Mouse (Mus musculus) large intestine, adult 2 months (tissue): ENCODE measurements around the gene Acer3. TPM values are rescaled to one million over a fixed set of nuclear protein-coding genes. Genes with fewer than 3 reads are reported as not detected.
"Not testable (repeated sequence)": the region's sequence is repeated elsewhere in the genome, so short reads cannot be mapped to it uniquely, and the experiment has no call there.

ENCODE experiments used
- DNase-seq: peaks from one replicate; pipeline ENCODE4 v3.0.0-alpha.2; 2012; ENCODE audit warnings: low read depth, low spot score
- WGBS: fragments of 180-500 bp; shearing (Covaris S2); methylation state at CpG from one replicate; pipeline ENCODE4 v1.1.7; 2018; 5-methylcytosine and 5-hydroxymethylcytosine counted together
- polyA plus RNA-seq: library from polyadenylated mRNA; depleted of rRNA; stranded (reverse); fragments of >200 nt; gene quantifications from 2 replicates; pipeline ENCODE4 v1.2.3, GENCODE M21; 2012

Gene Acer3
- polyA plus RNA-seq, 1 experiment, result 8.9 TPM

DNA sequence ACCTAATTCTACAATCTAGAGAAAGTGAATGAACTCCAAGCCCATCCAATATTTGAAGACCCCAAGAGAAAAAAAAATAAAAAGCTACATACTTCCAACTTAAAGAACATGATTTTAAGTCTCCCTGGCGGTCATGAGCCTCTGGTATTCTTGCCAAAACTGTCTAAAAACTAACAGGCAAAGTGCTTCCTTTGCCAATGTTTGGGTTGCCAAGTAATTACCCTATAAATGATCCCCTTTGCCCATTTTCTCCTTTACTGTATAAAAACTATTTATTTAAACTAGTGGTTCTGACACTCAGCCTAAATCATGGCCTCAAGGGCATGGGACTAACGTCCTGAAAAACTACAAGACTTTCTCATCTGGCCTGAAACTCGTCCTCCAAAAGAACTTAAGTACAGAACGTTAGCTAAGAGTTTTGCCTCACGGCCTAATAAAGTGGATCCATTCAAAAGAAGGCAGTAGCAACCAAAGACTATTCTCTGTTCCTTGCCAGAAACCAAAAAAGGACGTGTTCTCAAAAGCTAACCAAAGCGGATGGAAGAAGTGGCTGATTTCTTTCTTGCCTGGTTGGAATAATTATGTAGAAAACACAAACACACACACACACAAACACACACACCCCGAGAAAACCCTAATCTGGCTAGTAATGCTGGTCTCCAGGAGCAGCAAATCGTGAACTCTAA is 12.9 kb downstream of the Acer3 start:
- 43% methylated on average over 9 of the region's 9 CpGs for WGBS
- no peak for DNase-seq

DNA sequence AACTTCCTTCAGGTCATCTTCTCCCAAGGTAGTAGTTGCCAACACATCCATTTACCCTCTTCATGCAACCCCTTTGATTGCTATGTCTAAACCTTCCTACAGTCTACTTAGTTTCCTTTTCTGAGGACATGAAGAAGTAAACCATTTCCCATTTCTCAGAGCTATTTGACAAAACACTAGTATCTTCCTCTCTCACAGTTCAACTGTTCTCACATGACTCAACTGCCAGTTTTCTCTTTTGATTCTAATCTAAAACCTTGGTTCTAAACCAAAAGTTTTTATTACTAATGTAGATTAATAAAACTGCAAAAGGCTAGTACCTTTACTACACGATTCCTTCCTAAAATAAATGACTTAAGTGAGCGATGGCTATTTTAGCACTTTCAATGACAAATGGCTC is 13.6 kb downstream of the Acer3 start:
- 93% methylated on average over 2 of the region's 2 CpGs for WGBS
- DNase-seq, result no peak

DNA sequence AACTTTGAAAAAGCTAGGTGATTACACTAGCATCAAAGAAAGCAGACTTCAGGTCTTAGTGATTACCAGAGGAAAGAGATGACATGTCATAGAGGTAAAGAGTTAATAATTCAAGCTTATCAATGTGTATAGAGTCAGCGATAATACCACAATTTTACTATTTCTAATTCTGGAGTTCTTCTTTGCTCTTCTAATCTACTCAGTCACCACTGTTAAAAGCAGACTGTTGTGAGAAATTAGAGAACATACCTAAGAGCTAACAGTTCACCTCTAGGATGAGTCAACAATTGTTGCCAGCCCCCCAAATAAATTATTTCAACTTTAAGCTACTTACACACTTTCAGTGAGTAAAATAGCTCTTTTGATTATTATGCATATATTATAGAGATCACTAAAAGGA is 28.1 kb downstream of the Acer3 start:
- 100% methylated on average over 1 of the region's 1 CpGs for WGBS
- DNase-seq, result no peak

DNA sequence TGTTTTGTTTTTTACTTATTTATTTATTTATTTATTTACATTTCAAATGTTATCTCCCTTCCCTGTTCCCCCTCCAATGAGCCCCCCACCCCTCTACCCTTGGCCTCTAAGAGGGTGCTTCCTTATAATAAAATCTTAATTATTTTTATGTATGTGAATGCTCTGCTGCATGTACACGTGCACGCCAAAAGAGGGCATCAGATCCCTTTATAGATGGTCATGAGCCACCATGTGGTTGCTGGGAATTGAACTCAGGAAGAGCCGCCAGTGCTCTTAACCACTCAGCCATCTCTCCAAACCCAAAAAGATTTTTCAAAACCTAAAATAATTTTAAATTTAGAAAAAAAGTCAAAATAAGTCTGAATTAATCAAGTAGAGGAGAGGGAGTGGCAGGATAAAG is 31.4 kb downstream of the Acer3 start:
- no peak for DNase-seq

DNA sequence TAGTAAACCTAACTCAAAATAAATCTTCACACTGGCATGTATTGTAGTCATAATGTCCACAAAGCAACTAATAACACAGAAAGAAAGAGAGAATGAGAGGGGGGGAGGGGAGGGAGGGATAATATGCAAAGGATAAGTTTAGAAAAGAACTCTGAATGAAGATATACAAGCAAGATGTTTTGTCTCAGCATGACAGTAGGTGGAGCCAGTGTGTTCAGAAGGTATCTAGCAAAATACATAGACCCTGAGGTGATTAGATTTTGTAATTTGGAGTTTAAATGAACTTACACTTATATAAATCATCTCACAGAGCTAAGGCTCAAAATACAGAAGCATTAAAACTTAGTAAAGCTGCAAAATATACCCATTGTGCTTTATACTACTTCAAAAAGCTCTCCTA is 44.7 kb downstream of the Acer3 start:
- no peak for DNase-seq

More for the DNA sequence above, 31.4 kb downstream of the Acer3 start:
- 37% methylated on average over 3 of the region's 3 CpGs for WGBS

DNA sequence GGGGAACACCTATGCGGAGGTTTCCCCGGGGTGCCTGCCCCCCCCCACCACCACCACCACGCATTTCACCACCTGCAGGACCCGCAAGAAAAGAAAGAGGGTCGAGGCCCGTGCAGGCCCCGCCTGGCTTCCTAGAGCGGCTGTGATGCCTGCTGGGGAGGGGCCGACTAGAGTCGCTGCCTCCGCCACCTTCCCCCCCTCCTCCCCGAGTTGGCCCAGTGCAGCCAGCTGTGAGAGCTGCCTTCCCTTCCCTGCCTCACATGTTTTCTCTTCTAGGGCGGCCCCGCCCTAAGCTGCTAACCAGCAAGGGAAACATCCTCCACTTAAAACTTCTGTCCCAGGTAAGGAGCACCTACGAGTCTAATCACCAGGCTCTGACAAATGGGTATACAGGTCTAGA is 52.8 kb downstream of the Acer3 start:
- not testable (repeated sequence) for DNase-seq
- 60% methylated on average over 15 of the region's 15 CpGs for WGBS

DNA sequence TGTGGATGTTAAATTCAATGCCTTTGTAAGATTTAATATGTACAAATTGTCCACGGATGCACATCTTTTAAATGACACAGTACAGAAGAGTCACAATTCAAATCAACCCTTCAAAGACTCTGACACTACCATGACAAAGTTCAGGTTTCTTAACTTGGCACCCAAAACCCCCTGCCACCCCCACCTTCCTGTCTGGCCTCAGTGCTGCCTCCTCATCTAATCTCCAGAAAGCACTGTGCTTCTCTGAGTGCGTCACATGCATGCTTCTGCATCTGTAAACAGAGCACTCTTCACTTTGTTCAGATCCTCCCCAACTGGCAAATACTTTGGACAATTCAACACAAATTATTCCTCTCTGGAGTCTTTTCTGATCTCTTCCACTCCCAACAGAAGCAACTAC is 68.5 kb downstream of the Acer3 start:
- WGBS, result 89% methylated on average over 2 of the region's 2 CpGs
- DNase-seq, result no peak

DNA sequence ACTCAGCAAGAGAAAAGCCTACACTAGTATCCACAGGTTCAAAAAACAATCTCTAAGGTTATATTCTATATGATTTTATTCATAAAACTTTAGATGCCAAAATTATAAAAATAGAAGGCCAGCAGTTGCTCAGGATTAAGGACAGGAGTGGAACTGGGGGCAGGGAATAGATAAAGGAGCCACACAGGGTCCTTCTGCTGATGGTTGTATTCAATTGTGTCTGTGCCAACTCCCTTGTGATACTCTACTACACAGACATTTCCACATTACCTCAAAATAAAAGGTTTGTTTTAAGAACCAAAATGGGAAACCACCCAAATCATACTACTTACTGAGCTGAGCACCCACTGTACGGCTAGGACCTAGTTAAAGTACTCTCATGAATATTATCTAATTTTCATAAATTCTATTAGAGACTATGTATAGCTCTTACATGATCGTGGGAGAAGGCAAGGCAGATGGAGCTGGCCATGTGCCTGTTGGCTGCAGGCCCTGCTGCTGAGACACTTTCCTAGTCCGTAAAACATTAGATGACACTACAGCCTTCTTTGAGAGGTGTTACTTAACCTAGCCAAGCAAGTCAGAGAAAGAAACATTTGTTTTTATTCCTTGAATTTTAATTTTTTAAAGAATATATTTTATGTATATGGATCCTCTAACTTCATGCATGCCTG is 84.2 kb downstream of the Acer3 start:
- no peak for DNase-seq
- 54% methylated on average over 3 of the region's 3 CpGs for WGBS

DNA sequence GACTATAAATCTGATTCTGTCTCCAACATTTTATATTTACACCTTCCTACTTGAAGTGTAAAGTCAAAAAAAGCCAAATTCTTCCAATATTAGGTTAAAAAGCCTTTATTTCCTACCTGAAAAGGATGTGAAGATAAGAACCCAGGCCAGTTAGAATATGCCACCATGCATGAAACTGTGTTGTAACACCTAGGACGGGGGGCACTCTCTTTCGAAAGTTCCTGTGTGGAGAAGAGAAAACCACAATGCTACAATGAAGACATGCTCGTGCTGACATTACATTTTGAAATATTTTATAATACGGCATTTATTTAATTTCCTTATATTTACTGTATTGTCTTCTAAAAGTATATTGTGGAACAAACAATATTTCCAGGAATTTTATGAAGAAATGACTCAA is 97.2 kb downstream of the Acer3 start:
- no peak for DNase-seq
- WGBS, result 94% methylated on average over 4 of the region's 4 CpGs

DNA sequence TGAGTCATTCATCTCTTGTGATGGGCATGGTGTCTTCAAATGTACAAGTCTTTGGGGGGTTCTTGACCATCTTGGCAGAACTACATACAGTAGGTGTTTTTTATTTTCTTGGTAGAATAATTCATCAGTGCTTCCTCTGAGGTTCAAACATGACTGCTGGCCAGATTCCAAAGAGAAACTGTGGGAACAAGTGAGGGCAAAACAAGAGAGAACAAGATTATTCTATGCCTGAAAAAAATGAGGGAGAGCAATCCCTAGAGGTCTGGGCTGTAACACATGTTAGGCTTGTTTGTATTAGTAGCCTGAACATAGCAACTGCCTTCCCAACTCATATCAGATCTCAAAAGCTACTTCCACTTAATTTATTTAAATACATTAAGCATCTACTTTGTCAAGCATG is 104.3 kb downstream of the Acer3 start:
- no peak for DNase-seq

DNA sequence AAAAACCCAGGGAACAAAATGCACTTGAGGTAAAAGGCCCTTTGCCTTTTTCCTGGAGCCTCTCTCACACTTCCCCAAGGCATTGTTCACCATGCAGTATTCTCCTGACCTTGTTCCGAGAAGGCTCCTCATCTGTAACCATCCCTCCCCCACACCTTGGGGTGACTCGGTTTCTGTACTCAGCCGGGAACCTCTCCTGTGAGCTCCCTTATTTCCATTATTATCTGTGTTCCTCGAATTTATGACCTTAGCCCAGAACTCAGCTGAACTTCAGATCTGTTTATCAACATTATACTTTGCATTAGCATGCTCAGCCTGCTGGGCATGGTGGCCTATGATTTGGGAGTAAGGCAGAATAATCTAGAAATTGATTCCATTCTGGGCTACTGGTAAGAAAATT is 118.1 kb downstream of the Acer3 start:
- WGBS, result 43% methylated on average over 4 of the region's 4 CpGs
- DNase-seq, result no peak

DNA sequence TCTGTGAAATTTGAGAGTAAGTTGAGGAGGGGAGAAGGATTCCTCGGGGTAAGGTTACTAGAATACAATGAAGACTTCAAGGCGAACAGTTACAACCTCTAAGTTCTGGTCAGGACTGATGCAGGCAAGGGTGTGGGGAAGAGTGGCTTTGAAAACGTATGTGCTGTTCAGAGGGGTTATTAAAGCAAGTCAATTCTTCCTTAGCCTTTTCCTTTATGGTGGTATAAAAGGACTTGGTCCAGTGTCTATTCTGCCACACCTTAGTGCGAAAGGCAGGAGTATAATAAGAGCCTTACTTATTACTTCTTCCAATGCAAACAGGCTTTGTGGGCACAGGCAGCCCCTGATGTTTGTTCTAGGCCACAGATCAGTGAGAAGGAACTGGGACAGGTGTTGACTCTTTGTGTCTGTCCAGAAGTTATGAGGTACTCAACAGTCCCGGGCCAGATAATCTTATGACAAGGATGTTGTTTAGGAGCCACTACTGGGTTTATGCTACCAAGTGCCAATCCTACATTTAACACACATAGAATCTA is 119.4 kb downstream of the Acer3 start:
- no peak for DNase-seq
- WGBS, result 35% methylated on average over 5 of the region's 5 CpGs

DNA sequence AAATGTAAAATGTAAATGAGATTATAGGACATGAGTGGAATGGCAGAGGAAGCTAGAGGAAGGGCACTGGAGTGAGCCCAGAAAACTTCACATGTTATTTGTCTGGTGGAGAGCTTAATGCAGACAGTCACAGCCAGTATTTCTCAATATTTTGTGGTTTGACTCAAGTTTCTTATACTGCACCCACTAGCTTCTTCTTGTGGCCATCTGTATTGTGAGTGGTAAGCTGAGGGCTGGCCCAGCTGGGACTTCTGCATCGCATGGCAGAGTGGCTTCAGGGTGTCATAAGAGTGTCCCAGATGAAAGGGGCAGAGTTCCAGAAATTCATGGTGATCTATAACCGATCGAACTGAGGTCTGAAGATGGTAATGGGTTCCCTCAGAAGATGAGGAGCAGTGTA is 120.6 kb downstream of the Acer3 start:
- DNase-seq, result no peak
- 90% methylated on average over 3 of the region's 3 CpGs for WGBS

DNA sequence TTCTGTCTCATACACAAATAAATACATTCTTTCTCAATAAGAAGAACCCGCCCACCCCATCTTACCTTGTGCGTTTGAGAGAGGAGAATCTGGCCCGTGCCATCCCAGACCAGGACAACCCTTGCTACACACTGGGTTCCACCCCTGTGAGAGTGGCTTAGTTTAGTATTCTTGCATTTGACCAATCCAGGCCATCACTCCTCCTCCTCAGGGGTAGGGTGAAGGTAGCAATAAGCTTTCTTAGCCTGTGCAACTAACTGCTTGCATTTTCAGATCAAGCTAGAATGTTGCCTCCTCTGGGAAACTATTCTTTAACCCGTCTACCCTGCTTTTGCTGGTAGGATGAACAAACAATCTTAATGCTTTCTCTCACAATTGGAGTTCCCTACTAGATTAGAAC is 121.6 kb downstream of the Acer3 start, which contains the start of gene B3gnt6:
B3gnt6 (minus strand) TSS at position 101 of the 400 bp plus-strand sequence.
- no peak for DNase-seq
- 84% methylated on average over 4 of the region's 4 CpGs for WGBS

DNA sequence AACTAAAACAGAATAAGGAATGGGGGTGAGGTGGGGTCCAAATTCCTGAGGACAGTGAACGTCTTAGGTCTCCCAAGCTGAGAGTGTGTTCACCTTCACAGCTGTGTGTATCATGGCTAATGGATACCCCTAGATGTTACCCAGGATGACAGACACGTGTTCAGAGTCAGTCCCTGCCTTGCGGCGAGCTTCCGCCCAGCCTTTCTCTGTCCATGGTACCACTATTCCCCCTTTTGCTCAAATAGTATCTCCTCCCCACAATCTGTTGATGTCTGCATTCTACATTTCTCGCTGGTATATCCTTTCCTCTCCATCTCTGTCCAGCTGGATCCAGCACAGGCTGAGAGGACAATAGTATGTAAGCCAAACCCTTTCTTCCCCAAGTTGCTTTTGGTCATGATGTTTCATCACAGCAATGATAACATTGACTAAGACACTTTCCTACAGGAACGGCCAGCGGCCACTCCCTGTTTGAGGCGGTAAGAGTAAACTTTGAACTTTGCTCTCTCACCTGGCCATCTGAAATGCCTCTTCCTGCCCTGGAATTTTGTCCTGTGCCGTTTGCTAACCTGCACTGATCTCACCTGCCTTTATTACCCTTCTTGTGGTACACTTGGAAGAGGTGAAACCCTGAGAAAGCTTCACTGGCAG is 125.7 kb downstream of the Acer3 start:
- DNase-seq, result no peak

DNA sequence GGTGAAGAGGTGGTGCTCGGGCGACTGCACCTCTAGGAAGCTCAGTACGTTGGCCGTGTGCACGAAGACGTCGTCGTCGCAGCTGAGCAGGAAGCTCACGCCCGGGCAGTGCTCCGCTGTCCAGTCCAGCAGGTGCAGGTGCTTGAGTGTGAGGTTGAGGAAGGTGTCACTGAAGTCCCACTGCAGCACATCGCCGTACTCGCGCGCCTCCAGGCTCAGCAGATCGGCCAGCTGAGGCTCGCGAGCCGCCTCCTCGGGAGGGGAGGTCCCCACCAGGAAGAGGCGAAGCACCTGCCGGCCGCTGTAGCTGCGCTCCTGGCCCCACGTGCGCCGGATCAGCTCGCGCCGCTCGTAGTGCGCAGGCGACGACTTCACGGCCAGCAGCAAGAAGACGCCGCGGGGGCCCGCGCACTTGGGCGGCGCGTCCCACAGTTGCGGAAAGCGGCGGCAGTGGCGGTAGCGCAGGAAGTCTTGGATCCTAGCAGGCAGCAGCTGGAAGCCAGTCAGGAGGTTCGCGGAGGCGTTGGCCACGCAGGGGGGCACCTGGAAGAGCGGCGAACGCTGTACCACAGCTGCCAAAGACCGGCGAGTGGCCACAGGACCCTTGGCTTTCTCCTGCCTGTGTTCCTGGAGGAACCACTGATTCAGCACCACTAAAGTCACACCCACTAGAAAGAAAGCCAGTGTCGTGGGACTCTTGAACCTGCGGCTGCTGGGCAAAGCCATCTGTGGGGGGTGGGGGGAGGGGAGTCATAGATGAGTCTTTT is 126.8 kb downstream of the Acer3 start:
- WGBS, result under 1% methylated on average over 61 of the region's 61 CpGs
- no peak for DNase-seq

More for the DNA sequence above, 125.7 kb downstream of the Acer3 start:
- 20% methylated on average over 10 of the region's 10 CpGs for WGBS

DNA sequence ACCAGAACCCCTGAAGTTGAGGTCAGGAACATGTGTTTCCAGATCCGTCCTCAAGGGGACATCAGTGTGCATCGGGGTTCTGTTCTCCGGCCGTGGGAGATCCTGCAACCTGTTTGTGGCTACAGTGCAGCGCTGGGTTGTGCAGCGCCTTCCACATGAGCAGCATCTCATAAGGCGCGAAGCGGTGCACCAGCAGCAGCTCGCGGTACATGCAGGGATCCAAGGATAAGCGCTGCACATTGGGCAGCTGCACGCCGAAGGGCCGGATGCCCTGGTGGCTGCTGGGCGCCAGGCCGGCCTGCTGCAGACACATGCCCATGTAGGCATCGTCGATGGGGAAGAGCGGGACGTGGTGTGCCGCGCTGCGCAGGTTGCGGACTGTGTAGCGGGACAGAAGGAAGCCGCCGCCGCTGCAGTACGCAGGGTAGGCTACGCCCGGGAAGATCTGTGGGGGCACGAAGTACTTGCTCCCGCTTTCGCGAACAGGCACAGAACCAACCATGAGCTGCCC is 127.4 kb downstream of the Acer3 start:
- 5% methylated on average over 36 of the region's 36 CpGs for WGBS

DNA sequence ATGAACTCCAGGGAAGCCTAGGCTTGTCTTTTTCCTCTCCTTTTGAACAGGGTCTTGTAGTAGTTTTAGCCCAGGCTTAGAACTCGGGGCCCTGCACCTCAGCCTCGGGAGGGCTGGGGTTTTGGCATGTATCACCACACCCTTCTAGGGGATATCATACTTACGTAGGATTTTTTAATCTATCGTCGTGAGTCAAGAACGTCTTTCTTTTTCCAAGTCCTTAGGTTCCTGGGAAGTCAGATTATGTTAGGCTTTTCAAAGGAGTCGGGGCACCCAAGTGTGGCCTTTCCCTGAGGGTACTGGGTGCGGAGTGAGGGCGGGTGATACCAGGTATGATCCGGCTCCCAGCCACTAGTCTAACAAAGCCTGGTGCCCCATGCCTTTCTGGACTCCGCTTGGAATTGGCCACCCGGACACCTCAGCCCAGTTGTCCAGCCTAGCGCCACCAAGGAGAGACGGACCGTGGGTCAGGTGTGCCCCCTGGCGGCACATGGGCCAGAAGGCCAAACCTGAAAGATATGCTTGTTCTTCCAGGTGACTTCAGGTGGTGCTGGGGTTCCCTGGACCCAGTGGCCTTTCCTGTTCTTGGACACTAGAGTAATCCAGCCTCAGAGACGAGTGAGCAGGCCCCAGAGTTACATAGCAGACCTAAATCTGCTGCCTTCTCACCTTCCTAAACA is 129.3 kb downstream of the Acer3 start:
- WGBS, result 70% methylated on average over 17 of the region's 17 CpGs
- DNase-seq, result no peak

More for the DNA sequence above, 127.4 kb downstream of the Acer3 start:
- DNase-seq, result no peak

DNA sequence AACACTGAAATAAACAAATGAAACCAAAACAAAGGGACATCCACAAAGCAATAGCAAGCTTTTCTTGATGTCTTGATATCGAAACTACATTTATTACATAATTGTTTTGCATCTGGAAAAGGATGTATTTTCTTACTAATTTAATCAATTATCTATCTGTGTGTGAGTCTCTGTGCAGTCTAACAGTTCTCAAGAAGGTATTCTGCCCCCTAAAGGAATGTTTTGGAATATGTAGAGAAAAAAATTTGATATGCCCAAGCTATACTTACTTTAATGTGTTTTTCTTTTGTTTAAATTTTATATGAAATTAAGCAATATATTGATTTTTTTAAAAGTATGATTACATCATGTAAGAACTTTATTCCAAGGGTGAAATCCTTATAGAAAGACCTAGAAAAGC is 130.4 kb downstream of the Acer3 start:
- WGBS, result 83% methylated on average over 1 of the region's 1 CpGs
- no peak for DNase-seq
